Mouse (Mus musculus) ES-CJ7 (cell line): Measurements from ENCODE around the gene Prune2.

Experiments used
- DNase-seq: peaks from one replicate; pipeline ENCODE4 v3.0.0; 2011; ENCODE audit warnings: low read depth, low spot score

The Prune2 gene

GRCm38 (mm10) chr19:17263181-17263580 is 307.3 kb downstream of the Prune2 start:
- DNase-seq: no peak

GRCm38 (mm10) chr19:17263679-17264370 is 307.9 kb downstream of the Prune2 start:
- DNase-seq: peak; percentile 11

- DNase-seq: no peak
Observed at GRCm38 (mm10) chr19:17264481-17265196, 308.7 kb downstream of the Prune2 start.

- no peak for DNase-seq
Observed at GRCm38 (mm10) chr19:17268669-17269068, 312.8 kb downstream of the Prune2 start.

GRCm38 (mm10) chr19:17271179-17271622 is 315.3 kb downstream of the Prune2 start:
- no peak for DNase-seq

GRCm38 (mm10) chr19:17272988-17273387 is 317.1 kb downstream of the Prune2 start:
- no peak for DNase-seq
